Mouse (Mus musculus) frontal cortex, adult 2 months (tissue): ENCODE data around the gene Csf2rb. TPM values are rescaled to one million over a fixed set of nuclear protein-coding genes. Genes with fewer than 3 reads are reported as not detected.
"Not testable (repeated sequence)": the region's sequence is repeated elsewhere in the genome, so short reads cannot be mapped to it uniquely, and the experiment has no call there.

Source experiments
- DNase-seq, 2 experiments: peaks; one replicate each; pipeline ENCODE4 v3.0.0; 2022; ENCODE audit warnings: low spot score in 1 of 2; ENCODE audit errors: extremely low spot score in 1 of 2
- polyA plus RNA-seq: library from polyadenylated mRNA; depleted of rRNA; stranded (reverse); fragments of >200 nt; gene quantifications from 2 replicates; pipeline ENCODE4 v1.2.3, GENCODE M21; 2012; rRNA removed

The Csf2rb gene
- polyA plus RNA-seq = 1.2 and 1.7 TPM in 2 replicates

DNA sequence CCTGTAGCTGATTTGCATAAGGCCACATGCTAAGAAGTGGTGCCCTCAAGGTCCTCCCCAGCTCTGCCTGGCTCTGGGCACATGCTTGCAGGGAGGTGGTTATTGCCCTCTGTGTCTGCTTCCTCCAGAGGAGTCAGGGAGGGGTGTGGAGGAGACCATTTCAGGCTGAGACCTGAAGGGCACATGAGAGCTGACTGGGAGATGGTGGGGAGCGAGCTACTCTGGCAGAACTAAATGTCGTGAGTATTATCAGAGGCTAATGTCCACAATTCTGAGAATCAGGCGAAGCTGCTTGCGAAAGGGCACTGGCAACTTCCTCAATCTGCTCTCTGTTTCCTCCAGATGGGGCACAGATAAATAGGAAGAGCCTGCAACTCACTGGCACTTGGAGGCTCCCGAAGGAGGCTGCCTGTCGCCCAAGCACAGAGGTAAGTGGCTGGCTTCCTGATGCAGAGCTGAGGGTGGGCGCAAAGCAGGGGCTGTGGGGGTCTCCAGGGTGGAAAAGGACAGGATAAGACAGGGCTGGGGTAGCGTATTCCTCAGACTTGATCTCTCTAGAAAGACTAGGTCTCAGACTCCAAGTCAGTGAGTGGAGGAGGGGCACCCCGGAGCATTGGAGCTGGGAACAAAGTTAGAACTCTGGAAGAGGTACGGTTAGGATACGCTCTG, at the start of gene Csf2rb:
Gene Csf2rb, plus strand, starts transcription at position 82 of the 669 bp plus-strand sequence.
- DNase-seq = no peak

DNA sequence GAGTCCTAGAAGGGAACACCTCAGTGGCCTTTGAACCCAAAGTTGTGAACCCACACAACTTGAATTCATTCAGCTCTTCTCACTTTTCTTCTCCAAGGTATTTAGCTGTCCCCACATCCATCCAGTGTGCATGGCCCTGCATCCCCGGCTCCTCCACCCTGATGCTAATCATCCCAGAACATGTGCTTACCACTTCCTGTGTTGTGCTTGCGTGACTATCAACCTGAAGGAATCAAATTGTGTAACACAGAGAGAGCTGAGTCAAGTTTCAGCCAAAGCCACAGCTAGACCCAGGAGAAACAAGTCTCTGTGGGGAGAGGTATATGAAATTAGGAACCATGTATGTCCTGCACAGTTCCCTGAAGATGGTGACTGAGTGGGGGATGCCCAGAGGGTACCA, 47.2 kb upstream of the Csf2rb start:
- DNase-seq = no peak

DNA sequence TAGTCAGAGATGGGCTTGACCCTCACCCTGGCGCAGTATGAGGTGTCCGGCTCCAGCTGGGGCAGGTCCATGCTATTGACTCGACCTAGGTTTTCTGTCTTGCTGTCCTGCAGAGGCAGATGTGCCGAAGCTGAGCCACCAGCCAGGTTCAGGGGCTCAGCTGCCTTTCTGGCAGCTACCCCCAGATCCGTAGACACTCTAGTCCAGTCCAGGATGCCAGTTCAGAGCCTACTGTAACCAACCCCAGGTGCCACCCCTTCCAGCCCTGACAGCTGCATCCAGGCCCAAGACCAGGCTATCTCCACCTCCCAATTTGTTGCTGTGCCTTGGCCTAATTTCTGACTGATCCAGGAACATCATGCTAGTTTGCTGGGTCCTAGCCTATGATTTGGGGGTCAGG, 37.6 kb upstream of the Csf2rb start:
- DNase-seq = no peak

GRCm38 (mm10) chr15:78289775-78290174, 35.8 kb upstream of the Csf2rb start:
- not testable (repeated sequence) for DNase-seq

- not testable (repeated sequence) for DNase-seq
These were observed 32.3 kb upstream of the Csf2rb start for GRCm38 (mm10) chr15:78293228-78293627.

DNA sequence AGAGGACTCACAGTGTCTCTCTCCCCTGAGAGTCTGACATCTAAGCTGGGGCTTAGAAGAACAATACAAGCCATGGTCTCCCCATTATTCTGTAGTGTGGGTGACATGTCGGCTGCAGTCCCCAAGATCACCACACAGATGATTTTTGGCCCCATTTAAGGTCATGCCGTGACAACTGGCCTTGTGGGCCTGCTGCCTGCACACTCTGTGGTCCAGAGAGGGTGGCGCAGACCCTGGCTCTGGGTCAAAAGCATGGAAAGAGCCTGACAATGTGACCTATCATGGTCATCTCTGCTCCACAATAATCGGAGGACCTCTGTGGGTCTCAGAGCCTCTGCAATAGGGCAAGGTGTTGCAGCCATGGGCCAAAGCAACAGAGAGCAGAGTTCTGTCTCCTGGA, 31.8 kb upstream of the Csf2rb start:
- no peak for DNase-seq

DNA sequence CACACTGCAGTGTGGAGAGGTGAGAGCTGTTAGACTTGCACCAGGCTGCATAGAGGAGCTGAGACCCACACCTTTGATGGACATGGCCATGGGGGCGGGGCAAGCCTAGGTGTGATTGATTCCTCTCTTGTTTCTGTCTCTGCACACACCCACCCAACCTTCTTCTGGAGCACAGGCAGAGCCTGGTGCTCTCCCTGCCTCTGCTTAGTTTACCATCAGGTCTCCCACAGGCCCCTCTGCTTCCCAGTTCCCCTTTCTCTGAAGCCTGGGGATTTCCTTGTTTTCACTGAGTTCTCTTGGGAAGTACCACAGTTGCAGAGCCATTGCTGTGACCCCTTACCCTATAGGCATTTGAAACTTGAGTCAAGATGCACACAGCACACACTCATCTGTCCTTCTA, 27.0 kb upstream of the Csf2rb start:
- DNase-seq = no peak

GRCm38 (mm10) chr15:78299641-78300040, 25.9 kb upstream of the Csf2rb start:
- DNase-seq = no peak

DNA sequence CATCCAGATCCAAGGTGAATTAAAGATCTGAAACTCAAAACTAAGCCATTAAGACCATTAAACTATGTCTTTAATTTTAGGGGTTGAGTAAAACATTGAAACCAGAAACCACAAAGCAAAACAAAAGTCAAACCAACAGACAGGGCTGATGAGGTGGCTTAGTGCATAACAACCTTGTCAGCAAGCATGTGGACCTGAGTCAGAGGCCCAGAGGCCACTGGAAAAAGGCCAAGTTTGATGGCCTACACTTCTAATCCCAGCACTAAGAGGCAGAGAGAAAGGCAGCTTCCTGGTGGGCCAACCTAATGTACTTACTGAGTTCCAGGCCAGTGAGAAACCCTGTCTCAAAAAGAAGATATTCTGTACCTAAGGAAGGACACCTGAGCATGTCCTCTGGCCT, 24.8 kb upstream of the Csf2rb start:
- DNase-seq = no peak

- no peak for DNase-seq
These were observed 22.8 kb upstream of the Csf2rb start for GRCm38 (mm10) chr15:78302718-78303117.

- DNase-seq = no peak
These were observed 21.8 kb upstream of the Csf2rb start for GRCm38 (mm10) chr15:78303665-78304233.

- DNase-seq = no peak
These were observed 20.1 kb upstream of the Csf2rb start, which contains the start of gene Csf2rb2 for GRCm38 (mm10) chr15:78305341-78305933. Gene Csf2rb2, minus strand, starts transcription at chr15:78305721.

DNA sequence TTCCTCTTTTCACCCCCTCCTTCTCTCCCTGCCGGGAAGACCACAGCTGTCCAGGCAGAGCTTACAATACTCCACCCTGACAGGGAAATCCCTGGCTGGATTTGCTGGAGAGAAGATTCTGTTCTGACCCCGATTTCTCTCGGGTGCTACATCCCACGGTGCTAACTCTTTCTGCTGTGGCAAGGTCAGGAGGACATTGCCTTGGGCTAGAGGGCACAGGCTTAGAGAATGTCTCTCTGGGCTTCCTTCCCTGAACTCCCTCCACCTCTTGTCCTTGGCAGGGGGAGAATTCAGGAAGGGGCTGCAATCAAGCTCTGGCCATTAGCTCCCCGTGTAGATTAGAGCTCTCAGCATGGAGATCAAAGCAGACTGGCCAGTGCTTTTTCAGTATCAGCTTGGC, 15.7 kb upstream of the Csf2rb start:
- no peak for DNase-seq

- no peak for DNase-seq
These were observed 14.6 kb upstream of the Csf2rb start for GRCm38 (mm10) chr15:78310971-78311370.

GRCm38 (mm10) chr15:78312421-78313233, 12.9 kb upstream of the Csf2rb start:
- DNase-seq = not testable (repeated sequence)

- not testable (repeated sequence) for DNase-seq
These were observed 11.9 kb upstream of the Csf2rb start for GRCm38 (mm10) chr15:78313659-78314058.

DNA sequence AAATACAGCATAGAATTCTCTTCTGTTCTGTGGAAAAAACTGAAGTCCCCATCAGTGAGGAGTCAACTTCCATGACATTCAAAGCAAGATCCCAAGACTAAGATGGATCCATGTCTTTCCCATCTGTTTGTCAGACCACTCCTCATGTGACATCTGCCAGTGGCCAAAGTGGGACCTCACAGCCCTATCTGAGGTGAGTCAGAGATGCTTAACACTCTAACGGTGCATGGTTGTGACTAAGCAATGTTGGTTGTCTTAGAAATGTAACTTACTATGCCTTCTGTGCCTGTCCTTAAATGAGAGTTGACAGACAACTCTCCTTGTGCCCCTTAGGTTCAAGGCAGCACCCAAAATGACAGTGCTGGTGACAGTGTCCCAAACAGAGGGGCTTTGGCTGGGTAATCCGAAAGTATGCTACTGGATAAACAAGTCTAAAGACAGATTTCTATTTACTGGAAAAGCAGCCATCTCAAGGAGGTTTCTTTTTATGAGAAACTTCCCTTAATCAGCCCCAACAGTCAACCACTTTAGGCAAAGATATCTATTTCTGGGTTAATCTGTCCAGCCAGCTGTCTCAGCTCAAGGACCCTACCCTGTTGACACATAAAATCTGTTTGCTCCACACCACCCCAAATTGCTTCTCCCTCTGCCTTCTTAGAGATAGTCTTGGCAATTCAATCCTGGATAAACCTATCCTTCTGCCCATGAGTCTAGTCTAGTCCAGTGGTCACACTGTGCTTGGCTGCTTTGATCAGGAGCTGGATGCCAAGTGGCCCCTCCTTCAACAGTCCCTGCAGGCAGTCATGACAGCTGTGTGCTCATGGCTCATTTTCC, 7.0 kb upstream of the Csf2rb start:
- not testable (repeated sequence) for DNase-seq

DNA sequence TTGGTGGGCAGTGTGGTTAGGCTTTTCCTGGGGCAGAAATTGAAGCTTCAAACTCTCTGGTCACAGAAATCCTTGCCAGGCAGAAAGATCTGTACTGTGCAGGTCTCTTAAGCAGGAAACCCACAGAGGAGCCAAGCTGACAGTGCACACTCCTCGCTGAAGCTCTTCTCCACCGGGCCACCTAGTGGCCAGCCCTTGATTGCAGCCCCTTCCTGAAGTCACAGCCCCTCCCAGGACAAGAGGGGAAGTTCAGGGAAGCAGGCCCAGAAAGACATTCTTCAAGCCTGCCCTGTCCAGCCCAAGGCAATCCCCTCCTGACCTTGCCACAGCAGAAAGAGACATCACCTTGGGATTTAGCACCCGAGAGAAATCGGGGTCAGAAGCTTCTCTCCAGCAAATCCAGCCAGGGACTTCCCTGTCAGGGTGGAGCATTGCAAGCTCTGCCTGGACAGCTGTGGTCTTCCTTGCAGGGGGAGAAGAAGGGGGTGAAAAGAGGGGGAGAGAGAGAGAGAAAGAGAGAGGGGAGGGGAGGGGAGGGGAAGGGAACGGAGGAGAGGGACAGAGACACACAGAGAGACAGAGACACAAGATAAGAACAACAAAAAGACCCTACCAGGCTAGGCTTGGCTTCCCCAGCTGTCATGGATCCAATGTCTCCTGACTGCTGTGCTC, 4.6 kb upstream of the Csf2rb start:
- DNase-seq = peak in 1 of 2 experiments; percentile 79

- no peak for DNase-seq
These were observed 2.2 kb upstream of the Csf2rb start for GRCm38 (mm10) chr15:78323366-78323765.

DNA sequence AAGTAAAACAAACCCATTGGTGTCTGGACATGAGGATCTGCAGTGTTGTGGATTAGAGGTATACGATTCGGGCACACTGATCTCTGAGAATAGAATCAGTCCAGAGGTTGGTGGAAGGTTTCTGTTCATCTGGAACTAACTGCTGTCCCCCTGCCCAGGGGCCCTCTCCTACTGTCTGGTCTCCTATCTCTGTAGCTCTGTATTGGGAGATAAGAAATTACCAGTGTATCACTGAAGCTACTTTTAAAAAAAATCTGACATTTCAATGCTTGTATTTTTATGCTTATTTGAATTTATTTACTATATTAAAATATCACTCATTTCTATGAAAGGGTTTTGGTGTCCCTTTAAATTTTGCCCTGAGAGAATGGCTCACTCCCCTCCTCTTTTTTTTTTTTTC, 1.3 kb upstream of the Csf2rb start:
- DNase-seq = no peak
